Mouse (Mus musculus) testis, postnatal 14 days (tissue): ENCODE data around the gene Tctn3.

ENCODE experiments used
- DNase-seq: peaks from one replicate; pipeline ENCODE4 v3.0.0; 2021; ENCODE audit warnings: low spot score

Gene Tctn3

GRCm38 (mm10) chr19:40554343-40554742, 57.7 kb downstream of the Tctn3 start:
- DNase-seq, result no peak

DNA sequence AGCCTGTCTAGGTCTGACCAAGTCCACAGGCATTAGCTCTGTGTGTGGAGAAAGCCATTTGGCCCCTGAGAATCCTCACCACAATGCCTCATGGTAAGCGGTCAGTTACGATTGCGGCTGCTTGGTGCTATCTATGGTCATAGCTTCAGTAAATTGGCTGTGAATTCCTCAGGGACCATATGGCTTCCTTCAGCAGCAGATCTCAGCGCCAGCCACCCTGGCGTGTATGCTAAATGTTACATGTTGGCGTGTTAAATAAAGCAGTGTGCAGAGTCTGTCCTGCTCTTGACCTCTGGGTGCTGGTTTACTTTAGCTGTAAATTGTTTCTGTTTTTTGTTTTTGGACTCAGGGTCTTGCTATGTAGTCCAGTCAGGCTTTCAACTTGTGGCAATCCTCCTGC, 58.2 kb downstream of the Tctn3 start:
- no peak for DNase-seq

- no peak for DNase-seq
Observed at GRCm38 (mm10) chr19:40553014-40553789, 58.8 kb downstream of the Tctn3 start.

GRCm38 (mm10) chr19:40549516-40550135, 62.4 kb downstream of the Tctn3 start:
- no peak for DNase-seq

DNA sequence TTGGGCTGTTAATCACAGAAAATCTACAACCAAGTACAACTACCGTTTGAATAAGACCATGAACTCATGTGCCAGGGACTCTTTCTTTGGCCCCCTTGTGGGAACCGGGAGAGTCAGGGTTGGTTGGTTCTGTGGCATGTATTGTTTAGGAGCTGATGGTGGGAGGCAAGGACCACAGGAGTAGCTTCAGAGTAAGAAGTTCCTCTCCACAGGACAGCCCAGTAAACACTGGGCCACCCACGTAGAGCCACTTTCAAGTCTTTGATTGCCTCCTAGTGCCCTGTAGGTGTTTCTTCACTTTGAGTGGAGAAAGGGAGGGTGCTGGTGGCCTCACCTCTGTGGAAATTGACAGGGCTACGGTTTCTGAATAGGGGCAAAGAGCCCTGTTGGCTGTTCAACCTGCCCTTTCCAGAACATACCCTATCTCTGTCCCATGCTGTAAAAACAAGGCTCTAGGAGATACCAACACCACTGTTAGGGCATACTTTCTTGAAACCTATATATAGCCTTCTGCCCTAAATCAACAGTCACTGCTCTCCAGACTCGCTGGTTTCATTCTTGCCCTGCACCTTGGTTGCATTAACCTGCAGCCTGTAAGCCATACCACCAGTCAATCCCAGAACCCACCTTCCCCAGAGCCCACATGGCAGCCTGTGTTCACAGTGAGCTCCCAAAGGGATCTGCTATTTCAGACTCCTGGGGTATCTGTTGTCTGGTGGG, 63.1 kb downstream of the Tctn3 start:
- DNase-seq, result no peak

- DNase-seq, result no peak
Observed at GRCm38 (mm10) chr19:40548386-40548785, 63.6 kb downstream of the Tctn3 start.
